Mouse (Mus musculus) hindbrain, embryonic 12.5 days (tissue): ENCODE results near the gene Patl2. TPM values are rescaled to one million over a fixed set of nuclear protein-coding genes. Genes with fewer than 3 reads are reported as not detected.

Source experiments
- ATAC-seq: fragments of 200-750 bp; cut with Nextera tagmentation; 2 replicates; pipeline ENCODE4 v1.8.0; 2017; ENCODE audit warnings: moderate TSS enrichment; ENCODE audit not compliant: low FRiP score
- H3K27ac ChIP-seq: fragments of 300-500 bp; sonication (generic); 2 replicates; pipeline ENCODE4 v1.5.1; 2016; ENCODE audit warnings: mild to moderate bottlenecking
- H3K27me3 ChIP-seq: fragments of 300-500 bp; sonication (generic); 2 replicates; pipeline ENCODE4 v1.6.1; 2016; ENCODE audit warnings: mild to moderate bottlenecking
- H3K36me3 ChIP-seq: fragments of 300-500 bp; sonication (generic); 2 replicates; pipeline ENCODE4 v1.6.1; 2016; ENCODE audit warnings: mild to moderate bottlenecking
- H3K4me1 ChIP-seq: fragments of 300-500 bp; sonication (generic); 2 replicates; pipeline ENCODE4 v1.6.1; 2016
- H3K4me2 ChIP-seq: fragments of 300-500 bp; sonication (generic); replicated peaks from 2 replicates; pipeline ENCODE4 v1.6.1; 2016; ENCODE audit warnings: mild to moderate bottlenecking
- H3K4me3 ChIP-seq: fragments of 300-500 bp; sonication (generic); 2 replicates; pipeline ENCODE4 v1.5.1; 2016; ENCODE audit warnings: mild to moderate bottlenecking
- H3K9ac ChIP-seq: fragments of 300-500 bp; sonication (generic); 2 replicates; pipeline ENCODE4 v1.6.1; 2016; ENCODE audit warnings: mild to moderate bottlenecking, moderate library complexity
- H3K9me3 ChIP-seq: fragments of 300-500 bp; sonication (generic); replicated peaks from 2 replicates; pipeline ENCODE4 v1.6.1; 2016; ENCODE audit warnings: mild to moderate bottlenecking
- WGBS: fragments of 180-500 bp; shearing (Covaris S2); methylation state at CpG from one replicate; pipeline ENCODE4 v1.1.7; 2016; 5-methylcytosine and 5-hydroxymethylcytosine counted together
- polyA plus RNA-seq: library from polyadenylated mRNA; unstranded; fragments of >200 nt; fragmentation: Nextera tagmentation; extraction: Ambion mirVana; gene quantifications from 2 replicates; pipeline ENCODE4 v1.2.1, GENCODE M21; 2016

Patl2 gene
- polyA plus RNA-seq, 1 experiment from 2014 or later, result not detected

GRCm38 (mm10) chr2:122151221-122151620, 34.8 kb downstream of the Patl2 start:
- WGBS, result 92% methylated on average over 1 of the region's 1 CpGs
- Histone ChIP-seq H3K27ac (no peak overlapping the region), H3K9ac (no peak overlapping the region), H3K4me1 (peaks cover 9% of the 10 kb centered on the region; the same call in 1 of the 2 replicates), H3K4me3 (no peak overlapping the region), H3K36me3 (0 out of 2 replicates have a peak, but pooled peaks cover 3% of the 10 kb centered on the region), H3K9me3 (no peaks in the 10 kb centered on the region), H3K27me3 (no peaks in the 10 kb centered on the region), H3K4me2 (no peak overlapping the region)
- no peak for ATAC-seq

- Histone ChIP-seq H3K27me3 (no peaks in the 10 kb centered on the region), H3K36me3 (0 out of 2 replicates have a peak, but pooled peaks cover 3% of the 10 kb centered on the region), H3K27ac (no peak overlapping the region), H3K9me3 (no peaks in the 10 kb centered on the region), H3K4me2 (no peak overlapping the region), H3K4me1 (peaks cover 9% of the 10 kb centered on the region; the same call in 1 of the 2 replicates), H3K4me3 (no peak overlapping the region), H3K9ac (no peak overlapping the region)
- ATAC-seq, result no peak
- 93% methylated on average over 3 of the region's 3 CpGs for WGBS
These were observed 36.3 kb downstream of the Patl2 start for GRCm38 (mm10) chr2:122149716-122150115.

GRCm38 (mm10) chr2:122149316-122149715, 36.7 kb downstream of the Patl2 start:
- Histone ChIP-seq H3K9ac (no peak overlapping the region), H3K4me1 (peaks cover 9% of the 10 kb centered on the region; the same call in 1 of the 2 replicates), H3K36me3 (0 out of 2 replicates have a peak, but pooled peaks cover 1% of the 10 kb centered on the region), H3K4me3 (no peak overlapping the region), H3K4me2 (no peak overlapping the region), H3K9me3 (no peaks in the 10 kb centered on the region), H3K27me3 (no peaks in the 10 kb centered on the region), H3K27ac (no peak overlapping the region)
- 92% methylated on average over 6 of the region's 6 CpGs for WGBS
- no peak for ATAC-seq

GRCm38 (mm10) chr2:122148242-122148917, 37.6 kb downstream of the Patl2 start:
- Histone ChIP-seq H3K27me3 (no peaks in the 10 kb centered on the region), H3K4me3 (peak overlapping the region; percentile 60), H3K27ac (no peak overlapping the region; the same call in 1 of the 2 replicates), H3K9me3 (no peaks in the 10 kb centered on the region), H3K4me2 (peak overlapping the region; percentile 79), H3K9ac (peak overlapping the region; percentile 78), H3K4me1 (peaks cover 9% of the 10 kb centered on the region; the same call in 1 of the 2 replicates), H3K36me3 (no peaks in the 10 kb centered on the region)
- ATAC-seq, result 0 out of 2 replicates have a peak, but pooled peaks have one; percentile 8
- WGBS, result 36% methylated on average over 18 of the region's 18 CpGs

- ATAC-seq, result peak; percentile 97
- H3K27me3 ChIP-seq, result no peaks in the 10 kb centered on the region
- peak within 1 kb of the TSS; percentile 55 for H3K27ac ChIP-seq
- H3K9me3 ChIP-seq, result no peaks in the 10 kb centered on the region
- no peaks in the 10 kb centered on the region for H3K36me3 ChIP-seq
- peak within 1 kb of the TSS; percentile 79 for H3K4me2 ChIP-seq
- H3K4me1 ChIP-seq, result peaks cover 9% of the 10 kb centered on the region; the same call in 1 of the 2 replicates
- H3K4me3 ChIP-seq, result peak within 1 kb of the TSS; percentile 60
- H3K9ac ChIP-seq, result peak within 1 kb of the TSS; percentile 78
- under 1% methylated on average over 40 of the region's 40 CpGs for WGBS
These were observed 38.3 kb downstream of the Patl2 start, which contains the start of gene B2m for GRCm38 (mm10) chr2:122147508-122148241. Gene B2m (plus strand): TSS chr2:122147686.

- Histone ChIP-seq H3K9me3 (no peaks in the 10 kb centered on the region), H3K4me3 (no peak overlapping the region), H3K9ac (no peak overlapping the region), H3K4me1 (peaks cover 9% of the 10 kb centered on the region; the same call in 1 of the 2 replicates), H3K27ac (no peak overlapping the region), H3K27me3 (no peaks in the 10 kb centered on the region), H3K36me3 (no peaks in the 10 kb centered on the region), H3K4me2 (no peak overlapping the region)
- 80% methylated on average over 6 of the region's 6 CpGs for WGBS
- ATAC-seq, result no peak
These were observed 39.3 kb downstream of the Patl2 start for GRCm38 (mm10) chr2:122146687-122147086.

- Histone ChIP-seq H3K9ac (no peak overlapping the region), H3K9me3 (no peaks in the 10 kb centered on the region), H3K27me3 (no peaks in the 10 kb centered on the region), H3K27ac (no peak overlapping the region), H3K36me3 (no peaks in the 10 kb centered on the region), H3K4me1 (peaks cover 9% of the 10 kb centered on the region; the same call in 1 of the 2 replicates), H3K4me3 (no peak overlapping the region), H3K4me2 (no peak overlapping the region)
- 70% methylated on average over 4 of the region's 4 CpGs for WGBS
- ATAC-seq, result no peak
These were observed 40.2 kb downstream of the Patl2 start for GRCm38 (mm10) chr2:122145756-122146155.

- WGBS, result 91% methylated on average over 3 of the region's 3 CpGs
- Histone ChIP-seq H3K27me3 (no peaks in the 10 kb centered on the region), H3K9me3 (no peaks in the 10 kb centered on the region), H3K4me2 (no peak overlapping the region), H3K4me1 (peaks cover 6% of the 10 kb centered on the region; the same call in 1 of the 2 replicates), H3K4me3 (no peak overlapping the region), H3K27ac (no peak overlapping the region), H3K9ac (no peak overlapping the region), H3K36me3 (no peaks in the 10 kb centered on the region)
- ATAC-seq, result no peak
These were observed 42.9 kb downstream of the Patl2 start for GRCm38 (mm10) chr2:122143111-122143510.

GRCm38 (mm10) chr2:122141332-122141967, 44.5 kb downstream of the Patl2 start:
- Histone ChIP-seq H3K36me3 (no peaks in the 10 kb centered on the region), H3K9ac (no peak overlapping the region), H3K27me3 (no peaks in the 10 kb centered on the region), H3K27ac (no peak overlapping the region), H3K9me3 (no peaks in the 10 kb centered on the region), H3K4me1 (no peaks in the 10 kb centered on the region), H3K4me2 (no peak overlapping the region), H3K4me3 (no peak overlapping the region)
- 81% methylated on average over 5 of the region's 5 CpGs for WGBS
- ATAC-seq, result no peak

GRCm38 (mm10) chr2:122140815-122141214, 45.2 kb downstream of the Patl2 start:
- 91% methylated on average over 2 of the region's 2 CpGs for WGBS
- Histone ChIP-seq H3K4me3 (no peak overlapping the region), H3K9me3 (no peaks in the 10 kb centered on the region), H3K27me3 (no peaks in the 10 kb centered on the region), H3K4me2 (no peak overlapping the region), H3K27ac (no peak overlapping the region), H3K4me1 (no peaks in the 10 kb centered on the region), H3K36me3 (no peaks in the 10 kb centered on the region), H3K9ac (no peak overlapping the region)
- ATAC-seq, result no peak

GRCm38 (mm10) chr2:122137839-122138465, 48.0 kb downstream of the Patl2 start:
- 0 out of 2 replicates have a peak, but pooled peaks cover 3% of the 10 kb centered on the region for H3K27me3 ChIP-seq
- ATAC-seq, result no peak
- no peaks in the 10 kb centered on the region for H3K4me1 ChIP-seq
- H3K9me3 ChIP-seq, result no peaks in the 10 kb centered on the region
- no peak overlapping the region for H3K27ac ChIP-seq
- H3K4me2 ChIP-seq, result no peak overlapping the region
- no peaks in the 10 kb centered on the region for H3K36me3 ChIP-seq
- no peak overlapping the region for H3K9ac ChIP-seq
- 57% methylated on average over 5 of the region's 5 CpGs for WGBS
- no peak overlapping the region for H3K4me3 ChIP-seq

- Histone ChIP-seq H3K9ac (no peak overlapping the region), H3K4me2 (no peak overlapping the region), H3K36me3 (no peaks in the 10 kb centered on the region), H3K27me3 (0 out of 2 replicates have a peak, but pooled peaks cover 3% of the 10 kb centered on the region), H3K27ac (no peak overlapping the region), H3K9me3 (no peaks in the 10 kb centered on the region), H3K4me3 (no peak overlapping the region), H3K4me1 (no peaks in the 10 kb centered on the region)
- WGBS, result 90% methylated on average over 2 of the region's 2 CpGs
- no peak for ATAC-seq
These were observed 53.4 kb downstream of the Patl2 start for GRCm38 (mm10) chr2:122132618-122133017.
